Mouse (Mus musculus) ES-CJ7 (cell line): ENCODE results near the gene Irf1.
"Not testable (repeated sequence)": the region's sequence is repeated elsewhere in the genome, so short reads cannot be mapped to it uniquely, and the experiment has no call there.

Experiments
- DNase-seq: peaks from one replicate; pipeline ENCODE4 v3.0.0; 2011; ENCODE audit warnings: low read depth, low spot score

Gene Irf1

DNA sequence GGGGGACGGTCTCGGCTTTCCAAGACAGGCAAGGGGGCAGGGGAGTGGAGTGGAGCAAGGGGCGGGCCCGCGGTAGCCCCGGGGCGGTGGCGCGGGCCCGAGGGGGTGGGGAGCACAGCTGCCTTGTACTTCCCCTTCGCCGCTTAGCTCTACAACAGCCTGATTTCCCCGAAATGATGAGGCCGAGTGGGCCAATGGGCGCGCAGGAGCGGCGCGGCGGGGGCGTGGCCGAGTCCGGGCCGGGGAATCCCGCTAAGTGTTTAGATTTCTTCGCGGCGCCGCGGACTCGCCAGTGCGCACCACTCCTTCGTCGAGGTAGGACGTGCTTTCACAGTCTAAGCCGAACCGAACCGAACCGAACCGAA, at the start of gene Irf1:
TSS of gene Irf1 (plus strand) at position 255 of the 365 bp plus-strand sequence.
- peak; percentile 97 for DNase-seq

DNA sequence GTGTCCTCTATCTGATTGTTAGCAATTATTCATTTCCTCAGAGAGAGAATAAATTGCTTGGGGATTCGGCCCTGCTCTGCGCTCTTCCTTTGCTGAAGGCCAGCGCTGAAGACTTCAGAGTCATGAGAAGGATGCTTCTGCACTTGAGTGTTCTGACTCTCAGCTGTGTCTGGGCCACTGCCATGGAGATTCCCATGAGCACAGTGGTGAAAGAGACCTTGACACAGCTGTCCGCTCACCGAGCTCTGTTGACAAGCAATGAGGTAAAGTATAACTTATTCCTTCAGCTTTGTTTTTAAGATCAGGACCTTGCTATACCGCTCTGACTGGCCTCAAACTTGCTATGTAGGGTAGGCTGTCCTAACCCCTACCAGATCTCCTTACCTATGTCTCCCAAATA, 49.1 kb upstream of the Irf1 start, which contains the start of gene Il5:
TSS of gene Il5 (plus strand) at position 80 of the 400 bp plus-strand sequence.
- no peak for DNase-seq

DNA sequence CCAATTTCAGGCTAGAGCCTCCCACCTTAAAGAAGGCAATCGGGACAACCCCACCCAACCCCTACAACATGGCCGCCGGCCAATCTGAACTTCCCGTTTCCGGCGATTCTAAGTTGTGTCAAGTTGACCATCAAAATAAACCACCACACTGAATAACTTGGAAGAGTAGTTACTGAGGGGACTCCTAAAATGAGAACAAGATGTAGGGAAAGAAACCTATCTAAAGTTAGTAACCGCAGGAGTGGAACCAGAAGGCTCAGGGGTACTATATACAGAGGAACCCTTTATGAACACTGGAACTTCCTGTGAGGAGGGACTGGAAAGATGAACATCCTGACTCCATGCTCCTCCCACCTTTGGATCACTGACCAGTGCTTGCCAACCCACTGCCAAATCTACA, 38.4 kb upstream of the Irf1 start:
- no peak for DNase-seq

DNA sequence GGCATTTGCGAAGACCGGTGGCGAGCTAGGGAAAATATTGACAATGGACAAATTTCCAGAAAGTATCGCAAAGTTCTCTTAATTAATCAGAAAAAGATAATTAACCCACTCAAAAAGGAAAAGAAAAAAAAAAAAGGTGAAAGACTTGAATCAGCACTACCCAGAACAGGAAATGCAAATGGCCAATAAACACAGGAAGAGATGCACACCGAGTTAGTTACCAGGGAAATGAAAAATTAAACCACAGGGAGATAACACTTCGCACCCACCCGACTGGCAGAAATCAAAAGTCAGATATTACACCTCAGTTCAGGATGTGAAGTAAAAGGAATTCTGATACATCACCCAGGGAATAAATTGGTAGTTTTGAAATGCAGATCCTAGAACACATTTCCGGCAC, 37.6 kb upstream of the Irf1 start:
- no peak for DNase-seq

DNA sequence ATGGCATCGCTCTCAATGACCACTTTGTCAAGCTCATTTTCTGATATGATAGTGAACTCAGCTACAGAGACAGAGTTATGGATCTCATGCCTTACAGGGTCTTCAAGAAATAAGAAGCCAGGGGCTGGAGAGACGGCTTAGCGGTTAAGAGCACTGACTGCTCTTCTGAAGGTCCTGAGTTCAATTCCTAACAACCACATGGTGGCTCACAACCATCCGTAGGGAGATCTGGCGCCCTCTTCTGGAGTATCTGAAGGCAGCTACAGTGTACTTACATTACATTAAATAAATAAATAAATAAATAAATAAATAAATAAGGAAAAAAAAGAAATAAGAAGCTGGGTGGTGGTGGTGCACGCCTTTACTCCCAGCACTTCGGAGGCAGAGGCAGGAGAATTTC, 36.0 kb upstream of the Irf1 start:
- peak; percentile 49 for DNase-seq

DNA sequence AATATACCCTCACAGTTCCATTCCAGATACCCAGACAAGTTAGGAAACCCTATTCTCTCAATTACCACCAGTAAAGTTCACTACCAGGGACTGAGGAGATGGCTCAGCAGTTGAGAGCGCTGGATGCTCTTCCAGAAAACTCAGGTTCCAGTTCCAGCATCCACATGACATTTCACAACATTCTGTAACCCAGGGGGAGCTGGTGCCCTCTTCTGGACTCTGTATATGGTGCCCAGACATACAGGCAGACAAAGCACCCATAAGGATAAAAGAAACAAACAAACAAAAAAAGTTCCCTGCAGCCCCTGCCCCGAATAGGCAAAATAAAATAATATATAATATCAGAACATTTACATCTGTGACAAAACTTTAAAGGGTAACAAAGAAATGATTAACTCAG, 35.4 kb upstream of the Irf1 start:
- no peak for DNase-seq

DNA sequence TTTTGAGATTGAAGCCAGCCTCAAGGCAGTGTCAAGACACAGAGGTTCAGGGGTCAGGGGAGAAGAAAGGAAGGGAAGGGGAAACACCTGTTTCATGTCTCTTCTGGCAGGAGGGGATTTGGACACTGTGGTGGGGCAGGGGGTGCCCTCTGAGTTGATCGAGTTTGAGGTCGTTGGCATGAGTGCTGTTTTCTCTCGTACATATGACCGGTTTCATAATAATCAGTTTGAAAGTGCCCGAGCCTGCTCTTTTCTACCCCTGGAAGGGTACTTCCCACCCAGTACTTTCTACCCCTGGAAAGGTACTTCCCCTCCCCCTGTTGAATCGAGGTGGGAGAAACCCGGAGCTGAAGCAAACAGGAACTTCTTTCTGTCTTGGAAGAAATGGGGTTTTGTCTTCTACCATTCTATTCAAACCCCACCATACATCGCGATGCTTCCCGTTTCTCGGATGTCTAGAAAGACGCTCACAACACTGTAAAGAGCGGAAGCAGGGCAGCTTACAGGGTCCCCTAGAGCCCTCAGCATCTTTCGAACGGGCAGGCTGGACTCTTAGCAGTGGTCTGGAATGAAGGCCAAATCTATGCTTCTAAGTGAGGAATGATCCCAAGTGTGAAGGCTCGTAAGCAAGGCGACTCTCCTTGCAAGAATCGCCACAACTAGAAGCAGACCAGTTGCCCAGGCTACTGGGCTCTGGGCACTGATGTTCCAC, 34.7 kb upstream of the Irf1 start:
- no peak for DNase-seq

DNA sequence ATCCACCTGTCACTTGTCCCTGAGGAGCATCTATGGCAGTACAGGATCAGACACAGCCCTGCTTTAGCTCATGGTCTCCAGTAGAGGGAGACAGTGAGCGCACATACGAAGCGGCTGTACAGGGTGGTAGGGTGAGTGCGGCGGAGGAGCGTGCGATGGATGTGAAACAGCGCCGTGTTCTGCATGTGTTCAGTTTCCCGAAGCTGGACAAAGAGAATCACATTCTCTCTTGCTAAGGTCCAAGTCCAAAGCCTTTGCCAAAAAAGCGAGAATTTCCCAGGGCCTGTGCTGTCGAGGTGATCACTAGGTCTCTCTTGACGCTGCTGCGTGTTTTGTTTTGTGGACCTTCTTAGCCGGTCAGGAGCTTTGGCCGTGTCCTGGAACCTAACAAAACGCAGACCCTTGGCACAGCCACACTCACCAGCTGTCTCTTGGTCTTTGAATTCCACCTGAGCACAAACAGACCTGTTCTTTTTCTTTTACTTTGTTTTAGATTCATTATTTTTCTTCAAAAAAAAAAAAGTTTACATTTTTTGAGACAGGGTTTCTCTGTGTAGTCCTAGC, 34.0 kb upstream of the Irf1 start:
- peak; percentile 94 for DNase-seq

DNA sequence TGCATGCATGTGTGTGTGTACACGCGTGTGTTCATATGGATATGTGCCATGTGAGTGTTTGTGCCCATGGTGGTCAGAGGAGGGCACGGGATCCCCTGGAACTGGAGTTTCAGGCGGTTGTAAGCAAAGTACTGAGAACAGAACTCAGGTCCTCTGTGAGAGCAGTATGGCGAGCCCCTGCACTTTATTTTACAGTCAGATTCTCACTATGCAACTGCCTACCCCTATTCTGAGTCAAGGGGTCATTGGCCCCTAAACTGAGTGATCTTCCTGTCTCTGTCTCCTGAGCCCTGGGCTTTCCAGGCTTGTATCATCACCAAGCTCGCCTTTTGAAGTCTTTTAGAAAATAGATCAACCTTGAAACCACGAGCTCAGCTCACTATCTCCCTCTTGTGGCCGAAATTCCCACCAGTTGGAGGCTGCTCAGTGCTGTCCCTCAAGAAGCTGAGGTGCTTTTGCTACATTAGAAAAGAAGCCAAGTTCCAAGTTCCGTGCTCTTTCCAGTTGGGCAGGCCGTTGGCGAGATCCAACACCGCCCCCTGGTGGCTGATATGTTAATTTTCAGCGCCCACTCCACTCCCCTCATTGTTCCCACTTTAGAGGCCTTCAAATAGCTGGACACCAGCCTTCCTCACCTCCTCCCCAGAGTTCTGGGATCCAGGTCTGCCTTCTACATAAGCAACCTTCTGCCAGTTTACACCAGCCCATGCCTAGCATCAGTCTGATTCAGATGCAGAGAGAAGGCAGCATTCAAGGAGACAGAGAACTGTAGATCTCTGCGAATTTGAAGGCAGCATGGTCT, 32.8 kb upstream of the Irf1 start:
- peak; percentile 95 for DNase-seq

DNA sequence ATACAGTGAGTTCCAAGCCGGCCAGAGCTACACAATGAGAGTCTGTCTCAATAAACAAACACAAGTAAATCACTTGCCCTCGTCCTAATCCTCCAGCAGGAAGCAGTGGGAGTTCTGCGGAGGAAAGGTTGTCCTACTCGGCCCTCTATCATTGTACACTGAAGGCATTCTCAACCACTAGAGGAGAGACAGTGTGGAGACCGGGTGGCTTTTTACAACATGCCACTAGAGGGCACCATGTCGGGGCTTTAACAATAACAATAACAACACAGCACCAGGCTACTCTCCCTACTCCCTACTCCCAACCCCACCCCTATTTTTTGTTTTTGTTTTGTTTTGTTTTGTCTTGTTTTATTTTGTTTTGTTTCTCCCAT, 32.3 kb upstream of the Irf1 start:
- peak; percentile 79 for DNase-seq

DNA sequence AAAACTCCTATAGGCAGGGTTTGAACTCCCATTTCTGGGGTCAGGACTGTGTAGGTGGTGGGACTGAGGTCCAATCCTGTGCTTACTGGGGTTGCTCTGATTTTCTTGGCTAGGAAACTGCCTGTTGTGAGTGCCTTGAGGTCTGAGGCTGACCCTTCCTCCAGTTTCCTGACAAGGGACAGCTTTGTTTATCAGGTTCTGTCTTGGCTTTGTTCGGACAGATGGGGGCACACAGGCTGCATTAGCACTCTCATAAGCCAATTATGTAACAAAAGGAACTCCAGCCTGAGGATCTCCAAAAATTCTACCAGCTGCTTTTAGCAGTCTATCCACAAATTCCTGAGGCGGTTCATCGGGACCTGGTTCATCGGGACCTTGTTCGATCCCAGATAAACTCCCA, 27.5 kb upstream of the Irf1 start:
- DNase-seq: no peak

DNA sequence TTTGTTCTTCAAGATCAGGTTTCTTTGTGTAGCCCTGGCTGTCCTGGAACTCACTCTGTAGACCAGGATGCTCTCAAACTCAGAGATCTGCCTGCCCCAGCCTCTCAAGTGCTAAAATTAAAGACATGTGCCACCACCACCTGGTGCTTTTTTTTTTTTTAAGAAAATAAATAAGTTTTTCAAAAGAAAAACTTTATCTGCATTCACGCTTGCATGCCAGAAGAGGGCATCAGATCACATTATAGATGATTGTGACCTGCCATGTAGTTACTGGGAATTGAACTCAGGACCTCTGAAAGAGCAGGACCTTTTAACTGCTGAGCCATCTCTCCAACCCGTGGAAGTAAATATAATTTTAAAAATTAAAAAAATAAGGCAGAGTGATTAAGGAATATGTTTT, 24.6 kb upstream of the Irf1 start:
- DNase-seq: no peak

DNA sequence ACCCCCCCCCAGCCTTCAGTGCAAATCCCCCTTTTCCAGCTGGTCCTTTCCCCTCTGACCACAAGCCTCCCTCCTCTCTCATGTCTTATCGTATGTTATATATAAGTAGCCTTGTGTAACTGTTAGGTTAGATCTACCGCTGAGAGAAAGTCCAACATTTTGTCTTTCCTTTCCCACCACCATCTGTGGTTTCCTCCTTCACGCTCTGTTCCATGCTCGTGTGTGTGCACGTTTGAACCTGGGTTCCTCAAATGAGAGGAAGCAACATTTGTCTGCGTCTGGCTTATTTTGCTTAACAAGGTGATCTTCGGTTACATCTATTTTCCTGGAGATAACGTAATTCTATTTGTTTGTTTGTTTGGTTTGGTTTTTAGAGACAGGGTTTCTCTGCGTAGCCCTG, 21.8 kb upstream of the Irf1 start:
- DNase-seq: no peak

DNA sequence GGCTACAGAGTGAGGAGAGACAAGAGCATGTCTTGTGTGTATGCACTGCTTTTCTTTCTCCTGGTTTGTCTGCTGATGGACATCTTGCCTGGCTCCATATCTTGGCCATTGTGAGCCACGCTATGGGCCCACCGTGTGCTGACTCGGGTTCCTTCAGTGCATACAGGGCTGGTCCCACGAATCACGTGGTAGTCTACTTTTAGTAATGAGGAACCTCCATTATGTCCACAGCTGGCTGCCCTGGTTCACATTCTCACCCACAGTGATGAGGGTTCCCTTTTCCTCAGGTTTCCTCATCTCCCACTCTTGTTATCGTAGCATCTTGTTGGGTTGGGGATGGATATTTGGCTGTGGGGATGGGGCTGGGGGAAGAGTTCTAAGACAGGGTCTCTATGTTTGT, 21.2 kb upstream of the Irf1 start:
- no peak for DNase-seq

DNA sequence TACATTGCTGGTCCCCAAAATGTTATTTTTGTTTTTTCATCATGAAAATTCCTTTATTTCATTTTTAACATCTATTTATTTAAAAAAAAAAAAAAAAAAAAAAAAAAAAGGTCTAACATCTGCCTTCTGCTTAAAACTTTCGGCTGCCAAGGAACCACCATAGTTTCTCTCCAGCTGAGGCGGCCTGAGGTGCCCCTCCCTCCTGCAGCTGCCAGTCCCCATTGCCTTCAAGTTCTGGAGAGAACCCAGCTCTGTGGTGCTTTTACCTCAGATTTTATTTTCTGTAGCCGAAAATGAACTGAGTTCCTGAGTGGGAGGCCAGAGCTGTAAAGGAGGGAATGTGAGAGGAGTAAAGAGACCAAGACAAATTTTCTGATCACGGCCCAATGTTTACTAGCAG, 20.5 kb upstream of the Irf1 start:
- no peak for DNase-seq

DNA sequence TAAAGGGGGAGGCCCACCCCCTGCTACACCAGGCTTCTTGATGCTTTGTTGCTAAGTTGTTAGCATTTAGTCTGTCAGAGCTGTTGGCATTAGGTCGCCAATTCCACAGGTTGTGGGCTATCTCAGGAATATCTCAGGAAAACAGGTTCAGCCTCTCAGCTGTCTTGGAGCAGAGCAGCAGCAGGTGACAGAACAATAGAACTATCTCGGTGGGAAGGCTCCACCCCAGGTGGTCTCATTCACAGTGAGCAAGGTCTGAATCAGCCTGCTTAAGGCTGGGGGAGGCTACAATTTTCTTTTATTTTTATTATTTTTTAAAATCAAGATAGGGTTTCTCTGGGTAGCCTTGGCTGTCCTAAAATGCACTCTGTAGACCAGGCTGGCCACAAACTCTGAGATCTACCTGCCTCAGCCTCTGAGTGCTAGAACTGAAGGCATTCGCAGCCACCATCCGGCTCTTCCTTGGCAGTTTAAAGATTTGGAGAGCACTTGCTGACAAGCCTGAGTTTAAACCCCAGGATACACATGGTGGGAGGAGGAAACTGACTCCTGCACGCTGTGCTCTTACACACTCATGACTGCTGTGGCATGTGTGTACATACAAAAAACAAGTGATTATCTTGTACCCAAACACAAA, 20.0 kb upstream of the Irf1 start:
- peak; percentile 51 for DNase-seq

DNA sequence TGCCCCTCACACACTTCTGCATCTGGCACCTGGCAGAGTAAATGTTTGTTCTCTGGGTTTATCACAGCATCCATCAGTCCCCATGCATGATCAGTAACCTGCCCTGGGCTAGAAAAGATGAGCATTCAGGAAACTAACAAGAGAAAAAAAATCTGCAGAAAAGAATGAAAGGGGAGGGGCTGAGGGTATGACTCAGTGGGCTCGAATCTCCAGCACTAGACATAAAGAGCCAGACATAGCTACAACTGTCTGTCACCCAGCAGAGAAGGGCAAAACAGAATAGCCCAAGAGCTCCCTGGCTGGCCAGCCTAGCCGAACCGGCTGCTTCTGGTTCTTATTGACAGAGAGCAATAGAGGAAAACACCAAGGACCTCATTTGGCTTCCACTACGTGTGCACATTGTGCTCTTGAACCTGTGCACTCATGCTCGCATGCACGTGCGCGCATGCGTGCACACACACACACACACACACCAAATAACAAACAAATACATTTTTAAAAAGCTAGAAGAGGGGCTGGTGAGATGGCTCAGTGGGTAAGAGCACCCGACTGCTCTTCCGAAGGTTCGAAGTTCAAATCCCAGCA, 14.7 kb upstream of the Irf1 start:
- no peak for DNase-seq

DNA sequence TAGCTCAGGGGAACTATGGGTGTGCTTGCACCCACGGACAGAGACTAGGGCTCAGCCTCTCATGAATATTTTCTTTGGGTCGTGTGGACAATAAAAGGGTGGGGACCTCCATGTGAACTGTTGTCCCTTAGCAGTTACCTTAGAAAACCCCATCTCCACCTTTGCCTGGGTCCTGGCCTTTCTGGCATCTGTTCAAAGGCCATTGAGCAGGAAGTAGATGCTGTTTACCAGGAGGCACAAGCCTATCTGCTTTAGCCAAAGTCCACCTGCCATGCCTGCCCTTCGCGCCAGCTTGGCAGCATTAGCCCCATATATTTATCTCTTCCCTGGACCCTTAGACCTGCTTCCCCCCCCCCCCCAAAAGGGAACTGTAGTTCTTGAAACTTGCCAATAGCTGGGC, 12.2 kb upstream of the Irf1 start:
- DNase-seq: no peak

DNA sequence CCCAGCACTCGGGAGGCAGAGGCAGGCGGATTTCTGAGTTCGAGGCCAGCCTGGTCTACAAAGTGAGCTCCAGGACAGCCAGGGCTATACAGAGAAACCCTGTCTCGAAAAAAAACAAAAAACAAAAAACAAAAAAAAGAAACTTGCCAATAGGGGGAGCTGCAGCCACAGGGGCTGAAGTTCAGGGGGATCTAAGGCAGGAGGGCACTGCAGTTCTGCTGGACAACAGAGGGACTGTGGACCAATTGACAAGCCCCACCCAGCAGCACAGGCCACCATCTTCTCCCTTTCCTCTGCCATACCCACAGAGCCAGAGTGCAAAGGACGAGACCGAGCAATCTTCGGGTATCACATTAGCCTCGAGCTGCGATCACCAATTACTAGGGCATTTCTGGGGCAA, 11.8 kb upstream of the Irf1 start:
- not testable (repeated sequence) for DNase-seq

DNA sequence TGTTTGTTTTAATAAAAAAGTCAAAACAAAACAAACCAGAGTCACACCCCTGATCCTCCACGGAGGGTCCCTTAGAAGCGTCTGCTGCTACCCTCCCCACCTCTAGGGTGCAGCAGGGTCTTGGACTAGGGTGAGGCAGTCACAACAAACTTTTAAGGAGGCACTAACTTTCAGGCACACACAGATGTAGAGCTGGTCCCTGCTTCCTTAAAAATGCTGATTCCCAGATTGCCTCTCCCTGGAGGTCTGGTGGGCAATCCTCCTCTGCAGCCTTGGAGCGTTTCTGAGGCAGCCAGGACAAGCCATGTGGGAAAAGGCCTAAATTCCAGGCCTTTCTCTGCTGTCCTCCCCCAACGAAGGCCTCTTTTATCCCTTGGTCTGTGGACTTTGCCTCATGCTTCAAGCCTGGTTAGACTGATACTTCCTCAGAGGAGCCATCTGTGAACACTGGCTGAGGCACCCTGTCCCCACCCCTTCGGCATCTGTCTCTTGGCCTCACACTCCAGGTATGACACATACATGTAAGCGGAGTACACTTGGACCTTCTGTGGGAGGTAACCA, 10.9 kb upstream of the Irf1 start:
- peak; percentile 79 for DNase-seq

DNA sequence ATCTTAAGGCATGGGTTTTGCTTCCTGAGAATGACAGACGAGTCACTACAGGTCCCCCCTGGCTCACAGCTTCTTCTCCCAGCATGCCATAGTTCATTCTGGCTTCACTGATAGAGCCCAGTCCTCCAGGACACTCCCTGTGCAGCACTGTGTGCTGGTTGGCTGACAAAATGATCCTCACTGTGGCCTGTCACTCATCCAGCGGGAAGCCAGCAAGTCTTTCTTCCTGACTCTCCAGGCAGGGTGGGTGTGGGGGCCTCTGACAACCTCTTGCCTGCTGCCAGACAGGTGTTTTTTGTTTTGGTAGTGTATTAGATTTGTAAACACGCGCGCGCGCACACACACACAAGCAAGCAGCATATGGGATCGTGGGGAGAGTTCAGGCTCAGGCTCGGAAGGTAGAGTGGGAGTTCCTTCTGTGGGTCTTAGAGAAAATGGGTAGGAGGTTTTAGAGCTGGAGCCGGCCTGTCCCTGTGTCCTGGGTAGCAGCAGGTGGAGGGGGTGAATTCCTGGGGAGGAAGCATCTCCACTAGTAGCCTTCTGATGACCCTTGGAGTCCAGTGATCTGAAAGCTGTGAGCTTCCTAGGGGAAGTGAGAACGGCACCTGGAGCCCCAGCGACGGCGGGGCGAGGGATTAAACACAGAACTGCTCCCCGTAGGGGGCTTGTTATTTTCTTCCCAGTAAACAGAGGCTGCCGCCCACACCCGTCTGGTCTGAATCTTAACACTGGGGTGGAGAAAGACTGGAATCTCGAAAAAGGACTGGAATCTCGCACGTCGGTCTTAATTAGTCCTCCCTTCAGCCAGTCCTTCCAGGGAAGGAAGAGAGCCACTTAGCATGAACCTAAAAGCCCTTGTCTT, 10.0 kb upstream of the Irf1 start:
- peak; percentile 68 for DNase-seq
